Mouse (Mus musculus) cortical plate, adult 2 months (tissue): ENCODE measurements around the gene Mvd.

Source experiments
- CTCF ChIP-seq: fragments of 200-500 bp; IDR thresholded peaks from 2 replicates; pipeline ENCODE4 v1.5.1; 2011; ENCODE audit warnings: mild to moderate bottlenecking, control low read depth, low read length; ENCODE audit not compliant: insufficient read depth; ENCODE audit errors: extremely low read depth
- POLR2A ChIP-seq: fragments of 200-500 bp; IDR thresholded peaks from 2 replicates; pipeline ENCODE4 v1.6.1; 2011; ENCODE audit warnings: mild to moderate bottlenecking, low read length, control low read depth; ENCODE audit not compliant: insufficient read depth; ENCODE audit errors: extremely low read depth

GRCm38 (mm10) chr8:122445203-122445602 is 2.0 kb upstream of the Mvd start:
- TF ChIP-seq POLR2A (no peak), CTCF (no peak)
